Mouse (Mus musculus): ENCODE measurements at regions not wholly inside any gene's neighbourhood (a gene's known extent, or its start where the extent isn't known, plus 50 kb on each side); places are given as distances from the start of the nearest gene placed in this dataset.
A peak's percentile ranks its signal among the peaks of the same experiment; 100 is the strongest.

GRCm38 (mm10) chr7:34587239-34587638, 69.3 kb downstream of the Kctd15 start:
- DNase-seq (ENCODE audit: low spot score in 2 of 2): no peak

GRCm38 (mm10) chr7:34585312-34585865, 71.1 kb downstream of the Kctd15 start:
- no peak for DNase-seq (ENCODE audit: low spot score in 2 of 2)

- no peak for DNase-seq (ENCODE audit: low spot score in 2 of 2)
These were observed 71.7 kb downstream of the Kctd15 start for GRCm38 (mm10) chr7:34584870-34585269.

GRCm38 (mm10) chr7:34580866-34581265, 75.7 kb downstream of the Kctd15 start:
- DNase-seq (ENCODE audit: low spot score in 2 of 2): no peak

- no peak for DNase-seq (ENCODE audit: low spot score in 2 of 2)
These were observed 85.2 kb downstream of the Kctd15 start for GRCm38 (mm10) chr7:34571295-34571694.

- DNase-seq (ENCODE audit: low spot score in 2 of 2): peak in 1 of 2 experiments; percentile 9
These were observed 86.1 kb downstream of the Kctd15 start for GRCm38 (mm10) chr7:34570114-34571065.

- no peak for DNase-seq (ENCODE audit: low spot score in 2 of 2)
These were observed 86.8 kb downstream of the Kctd15 start for GRCm38 (mm10) chr7:34569747-34570113.

- DNase-seq (ENCODE audit: low spot score in 2 of 2): no peak
These were observed 89.0 kb downstream of the Kctd15 start for GRCm38 (mm10) chr7:34567575-34567974.

- DNase-seq (ENCODE audit: low spot score in 2 of 2): no peak
These were observed 94.4 kb downstream of the Kctd15 start for GRCm38 (mm10) chr7:34562160-34562559.

- DNase-seq (ENCODE audit: low spot score in 2 of 2): no peak
These were observed 97.8 kb downstream of the Kctd15 start for GRCm38 (mm10) chr7:34558615-34559343.

- no peak for DNase-seq (ENCODE audit: low spot score in 2 of 2)
These were observed 101.3 kb downstream of the Kctd15 start for GRCm38 (mm10) chr7:34555196-34555595.

- DNase-seq (ENCODE audit: low spot score in 2 of 2): no peak
These were observed 109.8 kb downstream of the Kctd15 start for GRCm38 (mm10) chr7:34546609-34547316.

- no peak for DNase-seq (ENCODE audit: low spot score in 2 of 2)
These were observed 110.6 kb downstream of the Kctd15 start for GRCm38 (mm10) chr7:34545906-34546305.

- DNase-seq (ENCODE audit: low spot score in 2 of 2): no peak
These were observed 114.6 kb downstream of the Kctd15 start for GRCm38 (mm10) chr7:34541906-34542305.

GRCm38 (mm10) chr7:34541000-34541399, 115.5 kb downstream of the Kctd15 start:
- no peak for DNase-seq (ENCODE audit: low spot score in 2 of 2)

GRCm38 (mm10) chr7:34539856-34540255, 116.7 kb downstream of the Kctd15 start:
- DNase-seq (ENCODE audit: low spot score in 2 of 2): no peak

GRCm38 (mm10) chr7:34538310-34539055, 118.0 kb downstream of the Kctd15 start:
- no peak for DNase-seq (ENCODE audit: low spot score in 2 of 2)

- DNase-seq (ENCODE audit: low spot score in 2 of 2): no peak
These were observed 119.4 kb downstream of the Kctd15 start for GRCm38 (mm10) chr7:34537122-34537521.

- DNase-seq (ENCODE audit: low spot score in 2 of 2): no peak
These were observed 122.3 kb downstream of the Kctd15 start for GRCm38 (mm10) chr7:34534241-34534640.

- DNase-seq (ENCODE audit: low spot score in 2 of 2): no peak
These were observed 124.9 kb downstream of the Kctd15 start for GRCm38 (mm10) chr7:34531639-34532038.

GRCm38 (mm10) chr7:34507858-34508257, 114.7 kb upstream of the Lsm14a start:
- no peak for DNase-seq (ENCODE audit: low spot score in 2 of 2)
